Mouse (Mus musculus) monocyte, adult 5-6 weeks (primary cell): ENCODE results near the gene Fxyd4. TPM values are rescaled to one million over a fixed set of nuclear protein-coding genes. Genes with fewer than 3 reads are reported as not detected.

Experiments used
- ATAC-seq: fragments of 153-309, 156-312 bp; replicated peaks from 2 replicates; pipeline ENCODE4 v1.8.0; 2017; ENCODE audit warnings: mild to moderate bottlenecking; ENCODE audit not compliant: low TSS enrichment, insufficient number of reproducible peaks, severe bottlenecking, poor library complexity, low FRiP score
- total RNA-seq: library from RNA; stranded (forward); fragments of 200-1000, 200-491, 200-594 nt; gene quantifications from 3 replicates; pipeline ENCODE4 v1.2.3, GENCODE M21; 2017

Fxyd4 gene
- not detected in 3 replicates for total RNA-seq

GRCm38 (mm10) chr6:117937222-117937932 lies at the start of gene Fxyd4:
Gene Fxyd4 (minus strand): TSS chr6:117937692.
- ATAC-seq: no peak

- ATAC-seq: no peak
Measured at GRCm38 (mm10) chr6:117987173-117987572, 49.7 kb upstream of the Fxyd4 start.

GRCm38 (mm10) chr6:117966729-117967128 lies 29.2 kb upstream of the Fxyd4 start:
- no peak for ATAC-seq

GRCm38 (mm10) chr6:117963201-117963600 lies 25.7 kb upstream of the Fxyd4 start:
- ATAC-seq: no peak

GRCm38 (mm10) chr6:117956851-117957501 lies 19.5 kb upstream of the Fxyd4 start:
- no peak for ATAC-seq

GRCm38 (mm10) chr6:117956161-117956560 lies 18.7 kb upstream of the Fxyd4 start:
- ATAC-seq: no peak

GRCm38 (mm10) chr6:117952330-117952729 lies 14.8 kb upstream of the Fxyd4 start:
- ATAC-seq: no peak

GRCm38 (mm10) chr6:117943899-117944298 lies 6.4 kb upstream of the Fxyd4 start:
- ATAC-seq: no peak

GRCm38 (mm10) chr6:117942769-117943168 lies 5.3 kb upstream of the Fxyd4 start:
- ATAC-seq: no peak

GRCm38 (mm10) chr6:117938951-117939350 lies 1.5 kb upstream of the Fxyd4 start:
- no peak for ATAC-seq

GRCm38 (mm10) chr6:117935681-117936612 lies 1.5 kb downstream of the Fxyd4 start:
- ATAC-seq: peak; percentile 50

- no peak for ATAC-seq
Measured at GRCm38 (mm10) chr6:117934301-117934700, 3.2 kb downstream of the Fxyd4 start.

- ATAC-seq: 0 out of 2 replicates have a peak, but pooled peaks have one; percentile 10
Measured at GRCm38 (mm10) chr6:117932325-117933051, 5.0 kb downstream of the Fxyd4 start.

GRCm38 (mm10) chr6:117929945-117930655 lies 7.4 kb downstream of the Fxyd4 start:
- ATAC-seq: no peak

GRCm38 (mm10) chr6:117928746-117929145 lies 8.7 kb downstream of the Fxyd4 start:
- ATAC-seq: no peak

GRCm38 (mm10) chr6:117927955-117928354 lies 9.5 kb downstream of the Fxyd4 start:
- ATAC-seq: no peak

GRCm38 (mm10) chr6:117926871-117927491 lies 10.5 kb downstream of the Fxyd4 start:
- no peak for ATAC-seq

- ATAC-seq: no peak
Measured at GRCm38 (mm10) chr6:117922041-117922440, 15.5 kb downstream of the Fxyd4 start.
